Mouse (Mus musculus) Patski (cell line): ENCODE results near the gene Prickle4. TPM values are rescaled to one million over a fixed set of nuclear protein-coding genes. Genes with fewer than 3 reads are reported as not detected.

Source experiments
- ATAC-seq: fragments of 100-300 bp; one replicate; pipeline ENCODE4 v1.8.0; 2021
- CTCF ChIA-PET: fragments of 350-600 bp; sonication (Branson Sonifier 250); formaldehyde crosslinking; loops from one replicate; lab custom pipeline; 2022; ENCODE audit warnings: inconsistent platforms; lab: Charles Lee
- POLR2A ChIA-PET: fragments of 350-600 bp; sonication (Branson Sonifier 250); formaldehyde crosslinking; loops from one replicate; lab custom pipeline; 2022; ENCODE audit warnings: antibody characterized with exemption, inconsistent platforms; lab: Charles Lee
- DNase-seq: peaks from one replicate; pipeline ENCODE4 v3.0.0-alpha.2; 2011; ENCODE audit warnings: low read depth, low spot score
- H3K27me3 ChIP-seq: fragments of 371-371 bp; one replicate; pipeline ENCODE4 v1.5.1; 2021
- CTCF ChIP-seq: fragments of 100-300 bp; IDR thresholded peaks from one replicate; pipeline ENCODE4 v1.5.1; 2021
- in situ Hi-C: fragments of 300-500 bp; cut with MboI; formaldehyde crosslinking; loops from 3 replicates; pipeline ENCODE4 v1.11.1; 2018; ENCODE audit warnings: low pct_unique_long_range_greater_than_20kb, mixed read lengths
- polyA plus RNA-seq: library from polyadenylated mRNA; unstranded; gene quantifications from one replicate; pipeline ENCODE4 v1.2.3, GENCODE M21; 2021

Prickle4 gene
- polyA plus RNA-seq, 1 experiment from 2014 or later, result 5.5 TPM

- DNase-seq (no peak), ATAC-seq (no peak)
- in situ Hi-C loops, result no loop called here
- CTCF ChIA-PET, result interaction anchor here (1.6 kb wide), 1 partner anchor 11 kb away, joined by 10 read pairs; no protein-coding TSS in a partner anchor
- POLR2A ChIA-PET, result interaction anchor here (0.6 kb wide), 1 partner anchor 16 kb away, joined by 4 read pairs; no protein-coding TSS in a partner anchor
- H3K27me3 ChIP-seq, result no peaks in the 10 kb centered on the region
- TF ChIP-seq CTCF, result no peak
Measured at GRCm38 (mm10) chr17:47651953-47652352, 42.6 kb downstream of the Prickle4 start.

- ChIA-PET POLR2A (no interaction called here), CTCF (interaction anchor here (2.4 to 5.1 kb wide), 3 partner anchors 14 to 29 kb away, joined by 16 to 55 read pairs (median 22); no protein-coding TSS in a partner anchor)
- no peaks in the 10 kb centered on the region for H3K27me3 ChIP-seq
- in situ Hi-C loops, result loop anchor here (5.0 kb wide), 1 partner anchor 38 kb away; the partner anchor contains the start of genes Frs3 and Tomm6
- ATAC-seq (no peak), DNase-seq (no peak)
- no peak for TF ChIP-seq CTCF
Measured at GRCm38 (mm10) chr17:47648966-47649365, 45.6 kb downstream of the Prickle4 start.

GRCm38 (mm10) chr17:47646683-47647082 is 47.9 kb downstream of the Prickle4 start:
- H3K27me3 ChIP-seq, result no peaks in the 10 kb centered on the region
- TF ChIP-seq CTCF, result peak; percentile 65
- ATAC-seq (no peak), DNase-seq (no peak)
- in situ Hi-C loops, result loop anchor here (5.0 kb wide), 1 partner anchor 41 kb away; the partner anchor contains the start of genes Frs3 and Tomm6
- ChIA-PET CTCF (interaction anchor here (0.7 to 5.1 kb wide), 8 partner anchors 8 to 38 kb away, joined by 3 to 55 read pairs (median 8); no protein-coding TSS in a partner anchor), POLR2A (interaction anchor here (1.1 to 1.3 kb wide), 2 partner anchors 26 to 30 kb away, joined by 3 to 4 read pairs; no protein-coding TSS in a partner anchor)

- POLR2A ChIA-PET, result no interaction called here
- DNase-seq, result no peak
- H3K27me3 ChIP-seq, result no peaks in the 10 kb centered on the region
- TF ChIP-seq CTCF, result peak; percentile 71
- CTCF ChIA-PET, result interaction anchor here (0.9 to 4.1 kb wide), 6 partner anchors 12 to 42 kb away, joined by 3 to 17 read pairs (median 5); partner anchors contain the start of gene Usp49
- ATAC-seq, result no peak
- in situ Hi-C loops, result no loop called here
Measured at GRCm38 (mm10) chr17:47642992-47643391, 51.5 kb downstream of the Prickle4 start.

Other genes with a start within 250 kb of the Prickle4 start
- 17.8 TPM for gene Taf8, start 192.4 kb downstream of the Prickle4 start, polyA plus RNA-seq
- 99.7 TPM for gene Ccnd3, start 189.7 kb downstream of the Prickle4 start, polyA plus RNA-seq
- gene Bysl, start 83.2 kb downstream of the Prickle4 start, polyA plus RNA-seq, result 18.2 TPM
- gene Med20, start 83.2 kb downstream of the Prickle4 start, polyA plus RNA-seq, result 36.3 TPM
- gene Gm20517, start 83.1 kb downstream of the Prickle4 start, polyA plus RNA-seq, result 2.4 TPM
- gene Usp49, start 64.0 kb downstream of the Prickle4 start, polyA plus RNA-seq, result 10.0 TPM
- 167 TPM for gene Tomm6, start 6.3 kb downstream of the Prickle4 start, polyA plus RNA-seq
- gene Frs3, start 5.7 kb downstream of the Prickle4 start, polyA plus RNA-seq, result 8.2 TPM
- gene Gm21981, start 281 bp downstream of the Prickle4 start, polyA plus RNA-seq, result 1.0 TPM
- not detected for gene Pgc, start 32.1 kb upstream of the Prickle4 start, polyA plus RNA-seq
- 48.3 TPM for gene Tfeb, start 42.3 kb upstream of the Prickle4 start, polyA plus RNA-seq
- not detected for gene Mdfi, start 140.0 kb upstream of the Prickle4 start, polyA plus RNA-seq
- gene Foxp4, start 229.9 kb upstream of the Prickle4 start, polyA plus RNA-seq, result 49.9 TPM